Mouse (Mus musculus) kidney, adult 10 weeks (tissue): ENCODE results near the gene Catsper3. TPM values are rescaled to one million over a fixed set of nuclear protein-coding genes. Genes with fewer than 3 reads are reported as not detected.

ENCODE experiments used
- polyA plus RNA-seq: library from polyadenylated mRNA; stranded (reverse); fragments of 350-450 nt; fragmentation: Illumina TruSeq; extraction: RNeasy Lipid Tissue Mini Kit (QIAGEN cat#74804); gene quantifications from one replicate; pipeline ENCODE4 v1.2.3, GENCODE M21; 2014; ENCODE audit warnings: low read depth, low replicate concordance

Gene Catsper3
- not detected for polyA plus RNA-seq

GRCm38 (mm10) chr13:55784268-55784667 is at the start of gene Catsper3:
Gene Catsper3, plus strand, starts transcription at chr13:55784568.

DNA sequence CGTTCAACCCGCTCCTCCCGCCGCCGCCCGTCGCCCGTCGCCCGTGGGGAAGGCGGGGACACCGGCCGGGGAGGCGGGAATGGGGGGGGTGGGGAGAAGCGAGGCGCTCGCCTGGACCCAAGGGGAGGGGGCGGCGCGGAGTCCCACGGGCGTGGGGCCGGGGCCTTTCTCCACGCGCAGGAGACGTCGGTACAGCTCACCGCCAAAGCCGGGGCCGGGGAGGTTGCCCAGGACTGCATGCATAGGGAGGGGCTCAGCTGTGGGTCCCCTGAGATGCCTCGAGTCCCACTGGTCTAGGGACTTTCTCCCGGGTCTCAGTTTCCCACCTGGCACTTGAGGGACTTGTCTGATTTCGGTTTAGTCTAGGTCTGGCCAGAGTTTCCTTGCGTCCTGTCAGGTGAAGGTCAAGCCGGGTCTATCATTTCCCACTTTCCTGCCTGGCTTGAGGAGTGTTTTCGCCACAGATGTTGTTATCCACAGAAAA is 51.8 kb downstream of the Catsper3 start, which contains the start of gene Pitx1:
Pitx1 (minus strand) TSS at position 51 of the 484 bp plus-strand sequence.

Other genes with a start within 250 kb of the Catsper3 start
- 1.7 TPM for gene Ddx41, start 247.9 kb upstream of the Catsper3 start, polyA plus RNA-seq
- gene Fam193b, start 213.4 kb upstream of the Catsper3 start, polyA plus RNA-seq: 3.2 TPM
- gene Tmed9, start 210.8 kb upstream of the Catsper3 start, polyA plus RNA-seq: 45.7 TPM
- gene B4galt7, start 184.7 kb upstream of the Catsper3 start, polyA plus RNA-seq: 1.7 TPM
- 48.5 TPM for gene Caml, start 161.6 kb upstream of the Catsper3 start, polyA plus RNA-seq
- gene Ddx46, start 149.5 kb upstream of the Catsper3 start, polyA plus RNA-seq: 56.2 TPM
- gene B230219D22Rik, start 91.4 kb upstream of the Catsper3 start, polyA plus RNA-seq: 133 TPM
- gene Txndc15, start 69.9 kb upstream of the Catsper3 start, polyA plus RNA-seq: 121 TPM
- gene Pcbd2, start 57.2 kb upstream of the Catsper3 start, polyA plus RNA-seq: 18.8 TPM
- not detected for gene Pitx1, start 51.6 kb downstream of the Catsper3 start, polyA plus RNA-seq